Mouse (Mus musculus) embryo, embryonic 11 days (tissue): Measurements from ENCODE around the gene Zfpl1.
"Not testable (repeated sequence)": the region's sequence is repeated elsewhere in the genome, so short reads cannot be mapped to it uniquely, and the experiment has no call there.

Source experiments
- DNase-seq: peaks from one replicate; pipeline ENCODE4 v3.0.0-alpha.2; 2015

Gene Zfpl1

DNA sequence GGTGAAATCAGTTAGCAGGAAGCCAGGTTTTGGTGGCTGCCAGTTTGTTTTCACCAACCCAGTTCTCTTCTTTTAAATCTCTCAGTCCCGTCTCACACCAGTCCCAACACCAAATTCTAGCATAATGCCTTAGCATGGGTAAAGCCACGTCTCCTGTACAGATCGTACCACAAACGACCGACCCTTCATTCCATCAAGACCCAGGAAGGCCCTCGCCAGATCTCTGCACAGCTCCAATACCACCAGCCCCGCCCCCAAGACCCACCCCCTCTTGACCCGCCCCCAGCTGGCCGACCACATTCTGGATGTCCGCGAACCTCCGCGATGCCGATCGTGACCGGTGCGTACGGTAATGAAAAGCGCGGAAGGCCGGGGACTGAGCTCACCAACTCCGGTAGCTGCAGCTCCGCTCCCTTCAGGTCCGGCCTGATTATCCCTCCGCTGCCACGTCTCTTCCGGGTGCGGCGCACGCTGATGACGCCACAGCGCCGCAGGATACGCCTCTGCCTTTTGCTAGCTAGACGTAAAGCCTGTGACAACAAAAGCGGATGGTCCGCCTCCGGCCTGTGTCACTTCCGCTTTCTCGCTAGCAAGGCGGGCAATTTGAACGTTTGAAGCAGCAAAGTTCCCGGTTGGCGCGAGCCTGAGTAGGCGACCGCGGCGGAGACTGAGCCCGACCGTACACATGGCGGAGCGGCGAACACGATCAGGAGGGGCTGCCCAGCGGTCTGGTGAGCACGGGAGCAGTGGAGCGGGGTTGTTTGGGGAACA is at the start of gene Zfpl1, which contains the start of gene Cdca5:
Gene Zfpl1 (minus strand): TSS at position 479 of the 771 bp plus-strand sequence.
Gene Cdca5 (plus strand): TSS at position 506 of the 771 bp plus-strand sequence.
- peak; percentile 98 for DNase-seq

DNA sequence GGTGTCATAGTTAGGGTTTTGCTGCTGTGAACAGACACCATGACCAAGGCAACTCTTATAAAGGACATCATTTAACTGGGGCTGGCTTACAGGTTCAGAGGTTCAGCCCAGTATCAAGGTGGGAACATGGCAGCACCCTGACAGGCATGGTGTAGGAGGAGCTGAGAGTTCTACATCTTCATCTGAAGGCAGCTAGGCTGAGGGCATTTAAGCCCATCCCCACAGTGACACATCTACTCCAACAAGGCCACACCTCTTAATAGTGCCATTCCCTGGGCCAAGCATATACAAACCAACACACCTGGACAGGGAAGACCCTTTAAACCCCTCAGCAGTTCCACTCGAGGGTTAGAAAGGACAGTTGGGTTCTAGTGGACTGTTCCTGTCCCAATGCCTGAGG is 48.4 kb upstream of the Zfpl1 start:
- DNase-seq, result not testable (repeated sequence)

DNA sequence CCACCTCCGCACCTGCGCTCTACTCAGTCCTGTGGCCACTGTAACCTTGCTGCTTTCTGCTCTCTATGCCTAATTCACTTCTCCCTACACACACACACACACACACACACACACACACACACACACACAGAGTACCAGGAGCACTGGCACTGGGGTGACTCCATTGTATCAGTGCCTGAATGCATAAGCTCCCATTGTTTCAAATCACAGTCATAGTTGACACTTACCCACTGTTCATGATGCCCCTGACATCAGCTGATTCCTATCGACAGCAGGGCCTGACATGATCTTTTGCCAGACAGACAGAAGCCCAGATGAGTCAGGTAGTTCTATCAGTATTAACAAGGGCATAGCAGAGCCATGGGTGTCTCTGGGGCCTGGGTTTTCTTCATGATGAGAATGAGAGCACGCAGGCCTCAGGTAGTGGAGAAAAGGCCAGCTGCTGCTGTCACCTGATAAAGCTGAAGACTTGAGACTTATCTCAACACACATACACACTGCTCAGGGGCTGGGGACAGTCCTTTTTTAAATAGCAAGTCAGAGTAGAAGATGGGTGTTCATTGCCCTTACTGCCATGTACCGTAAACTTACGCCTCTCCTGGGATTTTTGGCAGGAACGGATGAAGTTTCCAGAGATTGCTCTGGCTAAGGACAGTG is 47.5 kb upstream of the Zfpl1 start:
- DNase-seq, result no peak

DNA sequence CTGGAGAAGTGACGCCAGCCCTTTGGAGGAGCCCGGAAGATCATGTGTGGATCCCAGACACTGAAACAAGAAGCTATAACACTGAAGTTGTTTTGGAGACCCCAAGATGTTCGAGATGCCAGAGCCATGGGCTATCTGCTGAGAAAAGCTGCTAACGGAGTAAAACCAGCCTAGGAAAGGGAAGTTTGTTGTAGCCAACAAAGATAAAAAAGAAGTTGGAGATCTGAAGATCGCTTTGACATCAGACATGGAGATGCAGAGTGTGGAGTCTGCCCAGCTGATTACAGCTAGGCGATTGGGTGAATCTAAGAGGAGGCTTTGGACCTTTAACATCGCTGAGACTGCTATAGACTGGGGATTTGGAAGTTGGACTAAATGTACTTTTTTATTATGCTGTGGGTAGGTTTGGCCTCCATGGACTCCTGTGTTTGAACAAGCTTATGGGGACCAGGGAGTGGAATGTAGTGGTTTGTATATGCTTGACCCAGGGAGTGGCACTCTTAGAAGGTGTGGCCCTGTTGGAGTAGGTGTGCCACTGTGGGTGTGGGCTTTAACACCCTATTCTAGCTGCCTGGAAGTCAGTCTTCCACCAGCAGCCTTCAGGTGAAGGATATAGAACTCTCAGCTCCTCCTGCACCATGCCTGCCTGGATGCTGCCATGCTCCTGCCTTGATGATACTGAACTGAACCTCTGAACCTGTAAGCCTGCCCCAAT is 45.8 kb upstream of the Zfpl1 start:
- DNase-seq, result not testable (repeated sequence)

DNA sequence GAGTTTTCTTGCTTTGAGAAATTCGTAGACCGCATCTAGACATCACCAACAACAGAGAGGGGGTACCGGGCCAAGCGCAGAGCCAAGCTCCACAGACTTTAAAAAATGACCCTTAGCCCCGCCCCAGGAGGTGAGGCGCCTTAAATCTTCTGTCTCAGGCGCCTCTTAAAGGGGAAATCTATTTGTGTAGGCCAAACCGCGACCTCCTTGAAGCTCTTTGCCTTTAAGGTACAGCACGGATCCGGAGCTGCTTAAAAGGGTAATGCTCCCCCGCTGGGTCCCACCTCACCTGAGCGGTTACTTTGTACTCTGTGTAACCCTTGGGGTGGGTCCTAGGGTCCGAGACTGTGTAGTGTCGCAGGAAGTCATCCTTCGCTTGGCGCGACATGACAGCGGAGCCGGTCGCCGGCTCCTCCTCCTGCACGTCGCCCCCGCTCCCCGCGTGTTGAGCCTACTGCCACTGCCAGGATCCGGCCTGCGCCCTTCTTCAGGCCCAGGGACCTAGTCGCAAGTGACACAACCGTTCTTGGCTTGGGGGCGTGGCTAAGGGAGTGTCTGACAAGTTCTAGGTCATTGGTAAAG is 43.1 kb upstream of the Zfpl1 start, which contains the start of gene Snx15:
Gene Snx15 (minus strand): TSS at position 545 of the 582 bp plus-strand sequence.
- peak; percentile 96 for DNase-seq

DNA sequence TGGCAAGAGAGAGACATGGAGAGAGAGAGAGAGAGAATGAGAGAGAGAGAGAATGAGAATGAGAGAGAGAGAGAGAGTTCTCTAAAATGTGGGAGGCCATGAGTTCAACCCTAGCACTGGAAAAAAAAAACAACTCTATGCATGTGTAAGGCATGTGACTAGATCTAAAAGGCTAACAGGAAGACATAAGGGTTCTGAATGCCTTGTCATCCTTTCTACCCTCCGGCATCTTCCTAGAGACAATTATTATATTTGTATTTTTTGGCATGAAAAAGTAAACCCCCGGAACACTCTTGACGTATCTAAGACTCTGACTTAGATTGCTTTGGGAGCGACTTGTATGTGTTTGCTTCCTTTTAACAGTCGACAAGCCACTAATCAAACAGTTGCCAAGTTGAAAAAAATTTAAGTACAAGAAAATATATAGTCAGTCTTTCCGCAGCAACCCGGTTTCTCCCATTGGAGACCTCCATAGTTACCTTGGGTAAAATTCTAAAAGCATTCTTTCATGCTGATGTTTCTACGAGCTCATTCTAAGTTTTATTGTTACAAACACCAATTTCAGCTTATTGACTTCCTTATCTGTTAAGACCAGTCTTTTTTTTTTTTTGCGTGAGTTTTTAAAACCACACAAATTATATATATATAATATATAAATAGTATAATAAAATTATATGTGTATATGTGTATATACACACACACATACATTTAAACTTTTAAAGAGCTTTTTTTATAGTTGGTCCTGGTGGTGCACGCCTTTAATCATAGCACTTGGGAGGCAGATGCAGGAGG is 42.2 kb upstream of the Zfpl1 start:
- no peak for DNase-seq

DNA sequence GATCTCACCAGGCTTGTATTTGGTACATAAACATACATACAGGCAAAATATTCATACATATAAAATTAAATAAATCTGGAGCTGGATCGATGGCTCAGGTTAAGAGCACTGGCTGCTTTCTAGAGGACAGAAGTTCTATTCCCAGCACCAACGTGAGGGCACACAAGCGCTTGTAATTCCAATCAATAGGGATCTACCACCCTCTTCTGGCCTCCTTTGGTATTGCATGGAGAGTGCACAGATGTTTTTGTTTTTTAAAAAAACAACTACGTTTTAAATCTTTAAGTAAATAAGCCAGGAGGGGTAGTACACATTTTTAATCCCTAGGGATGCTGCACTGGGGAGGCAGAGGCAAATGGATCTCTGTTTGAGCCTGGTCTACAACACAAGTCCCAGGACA is 41.5 kb upstream of the Zfpl1 start:
- DNase-seq, result peak; percentile 61

DNA sequence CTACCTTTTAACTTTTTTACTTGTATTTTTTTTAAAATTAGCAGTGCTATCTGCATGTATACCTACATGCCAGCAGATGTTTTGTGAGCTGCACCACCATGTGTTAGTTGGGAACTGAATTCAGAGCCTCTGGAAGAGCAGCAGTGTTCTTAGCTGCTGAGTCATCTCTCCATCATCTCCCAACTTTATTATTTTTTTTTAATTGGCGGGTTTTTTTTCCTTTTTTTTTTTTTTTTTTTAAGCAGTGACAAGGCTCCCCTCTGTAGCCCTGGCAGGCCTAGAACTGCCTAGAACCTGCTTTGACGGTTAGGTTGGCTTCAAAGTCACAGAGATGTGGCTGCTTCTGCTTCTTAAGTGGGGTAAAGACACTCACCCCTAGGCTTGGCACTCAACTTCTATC is 40.1 kb upstream of the Zfpl1 start:
- DNase-seq, result no peak

DNA sequence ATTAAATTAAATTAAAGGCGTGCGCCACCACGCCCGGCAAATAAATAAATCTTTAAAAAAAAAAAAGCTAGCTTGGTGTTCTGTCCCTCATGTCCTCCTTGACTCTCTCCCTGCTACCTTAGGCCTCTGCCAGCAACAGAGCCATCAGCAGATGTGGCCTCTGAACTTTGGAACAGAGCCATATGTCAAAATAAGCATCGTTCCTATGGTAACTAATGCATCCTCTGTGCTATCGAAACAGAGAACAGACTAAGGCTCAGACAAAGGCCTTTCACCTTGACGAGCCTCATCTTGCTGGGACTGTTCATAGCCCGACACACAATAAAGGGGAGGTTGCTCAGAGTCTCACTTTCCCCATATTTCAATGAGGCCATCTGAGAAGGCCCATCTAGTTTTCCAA is 38.6 kb upstream of the Zfpl1 start:
- peak; percentile 58 for DNase-seq

DNA sequence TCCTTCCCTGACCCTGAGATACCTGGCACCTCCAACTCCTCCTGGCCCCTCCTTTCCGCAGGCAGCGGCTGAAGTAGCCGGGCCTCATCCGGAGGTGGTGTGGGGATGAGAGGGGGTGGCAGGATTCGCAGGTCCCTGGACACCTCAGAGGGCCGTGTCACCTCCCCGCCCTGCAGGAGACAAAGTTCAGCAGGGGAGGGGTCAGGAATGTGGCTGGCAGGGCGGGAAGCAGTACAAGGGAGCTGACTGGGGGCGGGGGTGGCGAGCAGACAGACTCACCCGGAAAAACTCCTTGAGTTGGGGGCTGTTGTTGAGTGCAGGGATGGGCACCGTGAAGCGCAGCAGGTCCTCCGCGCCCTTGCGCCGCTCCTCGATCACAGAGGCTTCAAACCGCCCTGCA is 37.0 kb upstream of the Zfpl1 start:
- DNase-seq, result no peak

DNA sequence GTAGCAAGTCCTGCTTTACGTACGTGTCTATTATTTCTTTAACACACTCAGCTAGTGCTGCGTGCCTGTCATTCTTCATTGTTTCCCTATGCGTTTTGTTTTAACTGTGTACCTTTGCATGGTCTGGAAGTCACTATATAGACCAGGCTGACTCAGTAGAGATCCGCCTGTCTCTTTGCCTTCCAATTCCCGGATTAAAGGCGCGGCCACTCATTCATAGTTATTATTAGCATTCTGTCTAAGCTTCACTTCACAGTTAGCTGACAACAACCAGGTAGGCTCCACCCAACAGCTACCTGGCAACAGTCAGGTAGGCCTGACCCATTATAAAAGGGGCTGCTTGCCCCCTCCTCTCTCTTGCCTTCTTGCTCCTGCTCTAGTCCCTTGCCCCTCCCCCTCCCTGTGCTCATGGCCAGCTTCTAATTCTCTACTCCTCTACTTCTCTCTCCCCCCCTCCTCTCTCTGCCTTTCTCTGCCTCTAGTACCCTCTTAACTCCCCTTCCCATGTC is 34.0 kb upstream of the Zfpl1 start:
- peak; percentile 35 for DNase-seq

DNA sequence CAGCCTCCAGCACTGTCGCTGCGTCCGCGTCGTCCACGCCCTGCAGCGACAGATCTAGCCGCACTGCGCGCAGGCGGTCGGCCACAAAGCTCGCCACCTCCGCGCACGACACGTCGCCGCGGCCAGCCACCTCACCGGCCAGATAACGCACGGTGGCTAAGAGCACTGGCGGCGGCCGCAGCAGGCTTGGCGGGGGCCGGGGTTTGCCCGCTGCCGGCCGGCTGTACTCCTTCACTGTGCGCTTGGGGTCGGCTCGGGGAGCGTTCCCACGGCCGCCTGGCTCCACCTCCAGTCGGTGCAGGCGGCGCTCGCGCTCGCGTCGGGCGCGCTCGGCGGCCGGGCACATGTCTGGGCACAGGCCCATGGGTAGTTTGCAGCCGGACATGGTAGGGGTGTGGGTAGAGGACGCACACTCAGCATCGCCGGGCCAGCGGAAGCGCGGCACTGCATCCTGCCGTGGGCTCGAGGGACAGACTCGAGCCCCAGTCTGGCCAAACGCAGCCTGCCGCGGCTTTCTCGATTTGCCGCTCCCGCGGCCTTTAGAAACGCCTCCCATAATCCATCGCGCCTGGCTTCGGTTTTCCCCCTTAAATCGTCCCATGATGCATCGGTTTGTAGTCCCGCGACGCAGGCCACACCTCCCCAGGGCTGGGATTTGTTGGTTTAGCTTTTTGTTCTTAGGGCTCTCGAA is 33.4 kb upstream of the Zfpl1 start, which contains the start of gene Sac3d1:
Gene Sac3d1 (minus strand): TSS at position 665 of the 691 bp plus-strand sequence.
- DNase-seq, result peak; percentile 97

DNA sequence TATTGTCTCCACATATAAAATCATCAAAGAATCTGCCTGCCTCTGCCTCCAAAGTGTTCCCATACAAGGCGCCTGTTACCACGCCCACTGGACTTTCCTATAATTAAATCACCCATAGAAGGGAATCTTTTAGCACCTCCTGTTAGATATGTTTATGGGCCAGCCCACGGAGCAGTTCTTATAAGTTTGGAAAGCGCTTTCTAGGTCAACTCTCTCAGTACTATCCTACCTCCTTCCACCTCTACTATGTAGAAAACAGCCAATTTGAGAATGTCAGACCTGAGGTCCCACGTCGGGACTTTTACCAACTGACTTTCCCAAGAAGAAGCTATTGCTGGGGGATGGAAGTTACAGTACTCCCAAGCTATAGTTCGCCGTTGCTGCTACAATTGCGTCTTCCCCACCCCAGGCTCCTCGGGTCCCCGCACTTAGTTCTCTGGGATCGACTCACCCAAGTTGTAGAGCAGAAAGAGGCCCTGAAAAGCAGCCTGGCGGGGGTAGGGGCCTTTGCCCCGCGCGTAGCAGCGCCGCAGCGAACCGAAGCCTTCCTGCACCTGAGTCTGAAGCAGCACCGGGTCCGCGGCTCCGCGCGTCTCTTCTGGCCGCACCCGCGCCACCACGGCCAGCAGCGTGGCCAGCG is 32.7 kb upstream of the Zfpl1 start:
- DNase-seq, result peak; percentile 7

DNA sequence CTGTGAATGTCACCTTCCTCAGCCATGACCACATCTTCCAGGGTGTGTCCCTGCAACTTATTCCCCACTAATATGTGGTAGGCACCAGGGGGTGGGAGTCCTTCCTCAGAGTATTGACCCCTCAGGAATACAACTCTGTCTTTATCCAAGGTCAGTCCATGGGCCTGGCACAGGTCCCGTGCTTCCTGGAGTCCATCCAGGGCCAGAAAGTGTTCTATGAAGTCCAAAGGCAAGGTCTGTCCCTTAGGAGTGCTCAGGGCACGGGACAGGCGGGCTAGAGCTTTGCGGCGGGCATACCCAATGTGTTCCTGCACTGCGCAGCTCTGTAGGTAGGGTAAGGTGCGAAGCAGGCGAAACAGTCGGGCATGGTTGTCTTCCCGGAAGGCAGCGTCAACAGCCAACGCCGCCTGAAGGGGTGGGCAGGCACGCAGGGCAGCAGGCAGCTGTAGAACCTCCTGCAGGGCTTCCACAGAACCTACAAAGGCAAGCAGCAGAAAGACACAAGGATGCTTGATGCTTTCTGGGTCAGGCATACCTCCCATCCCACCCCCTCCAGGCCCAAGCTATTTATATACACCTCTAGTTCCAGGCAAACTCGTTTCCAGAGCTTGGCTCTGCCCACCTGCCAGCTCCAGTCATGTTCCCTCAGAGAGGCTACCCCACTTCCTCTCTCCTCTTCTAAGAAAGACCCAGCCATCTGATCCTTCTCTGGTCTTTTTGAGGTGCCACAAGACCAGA is 31.5 kb upstream of the Zfpl1 start:
- no peak for DNase-seq

DNA sequence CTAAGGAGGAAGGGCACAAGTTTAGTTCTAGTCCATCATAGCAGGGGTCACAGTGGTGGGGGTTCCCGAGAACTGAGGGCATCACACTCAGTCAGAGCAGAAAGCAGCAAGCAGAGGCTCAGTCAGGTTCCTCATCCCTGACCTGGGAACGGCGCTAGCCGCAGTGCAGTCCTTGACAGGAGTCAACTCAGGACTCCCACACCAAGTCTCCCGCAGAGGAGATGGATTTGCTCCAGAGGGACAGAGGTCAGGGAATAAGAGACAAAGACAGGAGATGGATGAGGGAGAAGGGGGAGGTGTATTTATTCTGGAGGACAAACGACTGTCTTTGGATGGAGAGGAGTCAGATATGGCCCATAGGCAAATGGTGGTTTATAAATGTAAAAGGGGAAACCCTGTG is 28.4 kb upstream of the Zfpl1 start:
- no peak for DNase-seq

DNA sequence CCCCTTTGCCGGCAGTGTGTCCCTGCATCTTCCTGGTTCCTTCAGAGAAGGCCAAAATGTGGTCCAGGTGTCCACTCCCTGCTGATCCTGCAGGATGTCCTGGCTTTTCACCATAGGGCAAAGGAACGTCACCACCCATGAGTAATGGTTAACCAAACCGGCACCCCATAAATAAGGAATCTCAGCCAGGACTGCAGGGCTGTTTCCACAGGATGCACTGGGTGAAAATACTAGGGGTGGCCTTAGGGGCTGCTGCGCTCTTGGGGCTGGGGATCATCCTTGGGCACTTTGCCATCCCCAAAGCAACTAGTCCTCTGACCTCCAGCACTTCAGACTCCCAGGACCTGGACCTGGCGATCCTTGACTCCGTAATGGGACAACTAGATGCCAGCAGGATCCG is 20.8 kb upstream of the Zfpl1 start, which contains the start of gene Naaladl1:
Gene Naaladl1 (plus strand): TSS at position 197 of the 400 bp plus-strand sequence.
- DNase-seq, result no peak

DNA sequence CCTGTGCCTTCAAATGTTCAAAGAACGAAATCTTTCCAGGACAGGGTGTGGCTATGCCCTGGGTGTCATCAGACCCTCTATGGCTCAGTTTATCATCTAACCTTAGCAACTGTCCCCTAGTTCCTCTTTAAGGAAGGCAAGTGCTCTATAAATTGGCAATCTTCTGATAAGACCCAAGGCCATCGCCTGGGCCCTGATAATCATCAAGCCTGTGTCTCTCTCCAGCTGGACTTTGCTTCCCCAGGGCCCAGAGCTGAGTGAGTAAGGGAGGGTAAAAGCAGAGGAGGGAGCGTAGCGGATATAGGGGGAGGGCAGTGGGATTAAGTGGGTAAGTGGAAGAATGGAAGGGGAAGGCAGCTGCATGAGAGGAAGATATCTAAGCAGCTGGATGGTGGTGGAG is 19.7 kb upstream of the Zfpl1 start:
- DNase-seq, result no peak

DNA sequence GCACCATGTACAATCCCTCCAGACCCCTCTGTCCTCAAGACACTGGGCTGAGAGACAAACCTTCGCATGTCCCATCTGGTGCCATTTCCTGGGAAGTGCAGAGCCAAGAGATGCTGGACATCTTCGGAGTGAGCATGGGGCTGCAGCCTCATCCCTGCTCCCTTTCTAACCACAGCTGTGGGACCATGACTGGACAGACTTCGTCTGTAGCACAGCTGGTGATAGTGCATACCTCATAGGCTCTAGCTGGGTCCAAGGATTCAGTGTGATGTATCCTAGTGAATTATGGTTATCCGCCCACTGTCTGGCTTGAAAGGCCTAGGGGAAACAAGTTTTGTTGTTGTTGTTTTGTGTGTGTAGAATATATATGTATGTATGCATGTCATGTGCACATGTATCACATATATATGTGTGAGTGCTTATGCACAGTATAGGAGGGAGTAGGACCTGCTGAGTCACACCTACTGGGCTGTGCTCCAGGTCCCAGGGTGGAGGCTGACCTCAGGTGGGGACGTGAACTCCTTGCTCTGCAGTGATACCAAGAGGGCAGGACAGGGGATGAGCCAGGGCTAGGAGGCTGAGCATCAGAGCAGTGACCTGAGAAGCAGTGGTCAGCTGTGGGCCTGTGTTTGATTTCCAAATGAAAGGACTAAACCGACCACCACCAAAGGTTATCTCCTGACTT is 17.6 kb upstream of the Zfpl1 start:
- no peak for DNase-seq

DNA sequence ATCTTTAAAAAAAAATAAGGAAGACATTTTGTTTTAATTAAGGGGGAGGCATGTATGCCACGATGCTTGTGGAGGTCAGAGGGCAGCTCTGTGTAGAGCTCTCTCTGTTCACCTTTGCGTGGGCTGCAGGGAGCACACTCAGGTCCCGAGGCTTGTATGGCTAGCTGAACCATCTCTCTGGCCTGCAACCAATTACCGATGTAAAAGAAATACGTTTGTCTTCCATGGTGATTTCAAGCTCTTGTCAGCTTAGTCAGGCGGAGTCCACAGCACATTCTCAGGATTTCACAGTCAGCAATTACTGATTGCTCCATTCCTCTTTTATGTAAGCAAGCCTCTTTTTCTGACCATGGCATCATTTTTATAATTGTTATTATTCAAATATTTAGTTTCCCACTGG is 16.4 kb upstream of the Zfpl1 start:
- peak; percentile 31 for DNase-seq
